20 mouse cellular contexts compared by ENCODE assay signal in genomic region chr11:106684027-106684426, GRCm38 (mm10).
A peak's percentile ranks its signal among the peaks of the same experiment; 100 is the strongest.
DNase-seq lines count a peak whose midpoint lies in the region; ATAC-seq and TF ChIP-seq lines count a peak whose summit lies in the region.
"Had no signal": no experiment of that assay in that cellular context is flagged by ENCODE, and none has a peak within 500 bp of the region (broad histone marks: within the 10 kb centered on the region; RNA-seq: fewer than 3 reads in every experiment).

No protein-coding gene starts in this region.

- no peaks in the 10 kb centered on the region for H3K4me1 ChIP-seq in kidney, adult 2 months (ENCODE audit: control insufficient read depth, insufficient read depth, low read length)
- no peaks in the 10 kb centered on the region for H3K4me1 ChIP-seq in kidney, embryonic 16.5 days (ENCODE audit: insufficient read depth, low read length)
- no peaks in the 10 kb centered on the region; a peak in 1 of 4 replicates for H3K4me1 ChIP-seq in ES-E14 (ENCODE audit: control insufficient read depth in 2 of 2, insufficient read depth in 2 of 2, low read length in 2 of 2, poor library complexity in 1 of 2)
- H3K4me1 ChIP-seq: embryonic facial prominence, embryonic 10.5 days; embryonic facial prominence, embryonic 12.5 days; forebrain, embryonic 13.5 days had no signal

- DNase-seq in heart, adult 11 months, result peak; percentile 91
- DNase-seq in heart, postnatal 10 days, result no peak
- peak; percentile 20 for DNase-seq in kidney, adult 2 months
- DNase-seq in ES-E14 (ENCODE audit: low read depth, low spot score), result no peak
- no peak for DNase-seq in lung, postnatal 14 days
- DNase-seq: adrenal gland, adult 8-10 months; adrenal gland, postnatal 14 days; cerebellum, adult 11-12 months; cerebellum, adult 2 months; cerebellum, adult 9-10 months; cerebellum, postnatal 10 days; cerebellum, postnatal 25 days had no signal

- no peak overlapping the region for H3K4me3 ChIP-seq in kidney, adult 2 months (ENCODE audit: insufficient read depth, low read depth, low read length)
- H3K4me3 ChIP-seq in kidney, embryonic 16.5 days (ENCODE audit: low read length), result no peak overlapping the region
- no peak overlapping the region for H3K4me3 ChIP-seq in ES-E14 (ENCODE audit: insufficient read depth in 1 of 2, low read depth in 1 of 2, low read length in 2 of 2, poor library complexity in 1 of 2, severe bottlenecking in 1 of 2)
- H3K4me3 ChIP-seq: embryonic facial prominence, embryonic 10.5 days; embryonic facial prominence, embryonic 12.5 days; forebrain, embryonic 13.5 days; forebrain, embryonic 15.5 days had no signal

- TF ChIP-seq CTCF in kidney, adult 2 months (conservative IDR thresholded peaks at IDR 0.05; ENCODE audit: insufficient read depth, insufficient read length, low read depth, low read length), result no peak

- intact Hi-C loops in heart, postnatal 10 days (cut with DNase I), result no loop called here

- no peaks in the 10 kb centered on the region for H3K9me3 ChIP-seq in kidney, embryonic 16.5 days (ENCODE audit: low read length)
- no peaks in the 10 kb centered on the region for H3K9me3 ChIP-seq in ES-E14 (ENCODE audit: control insufficient read depth, insufficient read depth, low read depth, low read length)
- H3K9me3 ChIP-seq: embryonic facial prominence, embryonic 10.5 days; embryonic facial prominence, embryonic 12.5 days; forebrain, embryonic 13.5 days; forebrain, embryonic 15.5 days; G1E had no signal

- no peak overlapping the region for H3K9ac ChIP-seq in kidney, embryonic 16.5 days (replicated peaks; ENCODE audit: low read length)
- no peak overlapping the region for H3K9ac ChIP-seq in ES-E14 (ENCODE audit: insufficient read depth, low read depth, low read length, poor library complexity, severe bottlenecking)
- H3K9ac ChIP-seq: embryonic facial prominence, embryonic 12.5 days; forebrain, embryonic 13.5 days; forebrain, embryonic 15.5 days had no signal

- H3K4me2 ChIP-seq in kidney, embryonic 16.5 days (replicated peaks; ENCODE audit: low read depth, low read length), result no peak overlapping the region
- H3K4me2 ChIP-seq: embryonic facial prominence, embryonic 12.5 days; forebrain, embryonic 13.5 days; forebrain, embryonic 15.5 days had no signal

- H3K36me3 ChIP-seq in kidney, adult 2 months (ENCODE audit: control insufficient read depth, insufficient read depth, low read length), result no peaks in the 10 kb centered on the region
- no peaks in the 10 kb centered on the region for H3K36me3 ChIP-seq in kidney, embryonic 16.5 days (ENCODE audit: insufficient read depth, low read length)
- peaks cover 52% of the 10 kb centered on the region for H3K36me3 ChIP-seq in ES-E14 (ENCODE audit: control insufficient read depth, insufficient read depth, low read length, poor library complexity, severe bottlenecking)
- H3K36me3 ChIP-seq: embryonic facial prominence, embryonic 10.5 days; embryonic facial prominence, embryonic 12.5 days; forebrain, embryonic 15.5 days; G1E had no signal

- whole genome bisulfite sequencing in kidney, adult 2 months, result 71% methylated on average over 8 of the region's 8 CpGs
- WGBS in kidney, embryonic 16.5 days, result 79% methylated on average over 8 of the region's 8 CpGs

- in situ Hi-C loops in ES-E14 (cut with MboI; ENCODE audit: low sequenced_read_pairs in 2 of 2, unreplicated experiment in 2 of 2), result no loop called here

- ATAC-seq in kidney, embryonic 16.5 days (ENCODE audit: low FRiP score, low TSS enrichment), result no peak
- ATAC-seq: activated CD4-positive, CD25-positive, alpha-beta regulatory T cell, adult 4 months; forebrain, embryonic 13.5 days; forebrain, embryonic 15.5 days; Patski had no signal

- no peaks in the 10 kb centered on the region for H3K27me3 ChIP-seq in kidney, adult 2 months (replicated peaks; ENCODE audit: control insufficient read depth, insufficient read depth, low read length)
- H3K27me3 ChIP-seq in kidney, embryonic 16.5 days (ENCODE audit: insufficient read depth, low read length), result no peaks in the 10 kb centered on the region
- H3K27me3 ChIP-seq: embryonic facial prominence, embryonic 12.5 days; forebrain, embryonic 13.5 days; forebrain, embryonic 15.5 days; Patski had no signal

- no peak overlapping the region for H3K27ac ChIP-seq in kidney, adult 2 months (ENCODE audit: insufficient read depth, low read depth, low read length)
- H3K27ac ChIP-seq in kidney, embryonic 16.5 days (ENCODE audit: low read length), result no peak overlapping the region
- H3K27ac ChIP-seq in ES-E14 (ENCODE audit: insufficient read depth, low read depth, low read length, poor library complexity, severe bottlenecking), result peak overlapping the region; percentile 30; the same call in 1 of the 2 replicates
- H3K27ac ChIP-seq: embryonic facial prominence, embryonic 10.5 days; embryonic facial prominence, embryonic 12.5 days; forebrain, embryonic 13.5 days; forebrain, embryonic 15.5 days had no signal

- TF ChIP-seq POLR2A in kidney, adult 2 months (IDR thresholded peaks at IDR 0.05; ENCODE audit: low read depth, low read length), result no peak

TF ChIP-seq in ES-E14, 5 proteins besides CTCF, POLR2A, EP300 and RAD21:
- TF ChIP-seq CHD2 (IDR thresholded peaks at IDR 0.05; ENCODE audit: low read depth, low read length), result no peak
- TF ChIP-seq ZNF384 (IDR thresholded peaks at IDR 0.05; ENCODE audit: low read depth, low read length), result no peak
- TF ChIP-seq HCFC1 (IDR thresholded peaks at IDR 0.05; ENCODE audit: borderline replicate concordance, insufficient read depth, low read length), result no peak

Comparison
In these comparisons a context has a peak if more than half of its experiments do, and no peak if none do; other contexts are left out.
1. DNase-seq: peak in heart, adult 11 months (single experiment) and kidney, adult 2 months (single experiment); none in heart, postnatal 10 days (0 of 2), ES-E14 (single experiment) and lung, postnatal 14 days (single experiment).